Mouse (Mus musculus) spleen, adult 2 months (tissue): ENCODE results near the gene Tpo.

Experiments used
- CTCF ChIP-seq: fragments of 200-500 bp; IDR thresholded peaks from 2 replicates; pipeline ENCODE4 v1.5.1; 2011; ENCODE audit warnings: mild to moderate bottlenecking, inconsistent platforms; ENCODE audit not compliant: insufficient read depth, insufficient read length, insufficient replicate concordance; ENCODE audit errors: extremely low read depth
- POLR2A ChIP-seq: fragments of 200-500 bp; IDR thresholded peaks from 2 replicates; pipeline ENCODE4 v1.6.1; 2011; ENCODE audit warnings: low read depth, low read length, inconsistent platforms

DNA sequence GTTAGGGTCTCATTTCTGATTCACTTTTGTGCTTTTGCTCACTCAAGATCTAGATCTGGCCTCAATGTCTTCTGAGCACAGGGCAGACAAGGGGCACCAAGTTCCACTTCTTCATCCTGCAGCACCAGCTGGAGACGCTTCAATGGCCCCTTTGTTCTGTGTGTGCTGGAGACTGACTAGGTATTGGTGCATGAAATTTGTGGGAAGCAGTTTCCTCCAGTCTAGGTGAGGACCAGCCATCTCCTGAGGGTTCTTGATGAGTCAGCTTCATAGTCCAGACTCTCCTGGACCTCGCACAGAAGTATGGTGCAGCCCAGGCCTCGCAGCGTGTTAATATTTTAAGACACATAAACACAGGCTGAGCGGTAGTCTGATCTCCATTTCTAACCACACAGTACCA is 97.7 kb downstream of the Tpo start:
- TF ChIP-seq CTCF (no peak), POLR2A (no peak)
